Mouse (Mus musculus) olfactory bulb, adult 2 months (tissue): ENCODE results near the gene Calm1.

ENCODE experiments used
- CTCF ChIP-seq: fragments of 200-500 bp; IDR thresholded peaks from 2 replicates; pipeline ENCODE4 v1.5.1; 2012; ENCODE audit warnings: low read depth, mild to moderate bottlenecking, low read length, moderate library complexity; ENCODE audit not compliant: insufficient read depth
- POLR2A ChIP-seq: fragments of 200-500 bp; IDR thresholded peaks from 2 replicates; pipeline ENCODE4 v1.6.1; 2012; ENCODE audit warnings: mild to moderate bottlenecking, low read depth, low read length, moderate library complexity; ENCODE audit not compliant: insufficient read depth

- TF ChIP-seq POLR2A (no peak), CTCF (0 out of 2 replicates have a peak, but pooled peaks have one; percentile 11)
These were observed 33.1 kb upstream of the Calm1 start for GRCm38 (mm10) chr12:100166177-100166576.
